Mouse (Mus musculus) lung, embryonic 15.5 days (tissue): ENCODE data around the gene Hspe1. TPM values are rescaled to one million over a fixed set of nuclear protein-coding genes. Genes with fewer than 3 reads are reported as not detected.

Experiments
- ATAC-seq: fragments of 200-750 bp; cut with Nextera tagmentation; 2 replicates; pipeline ENCODE4 v1.8.0; 2017; ENCODE audit warnings: moderate number of reproducible peaks, borderline replicate concordance; ENCODE audit not compliant: low FRiP score, low TSS enrichment; ENCODE audit errors: extremely low read depth
- H3K27ac ChIP-seq: fragments of 300-500 bp; sonication (generic); 2 replicates; pipeline ENCODE4 v1.5.1; 2015; ENCODE audit warnings: moderate library complexity, mild to moderate bottlenecking, inconsistent platforms
- H3K27me3 ChIP-seq: fragments of 300-500 bp; sonication (generic); 2 replicates; pipeline ENCODE4 v1.6.1; 2015; ENCODE audit warnings: inconsistent platforms
- H3K36me3 ChIP-seq: fragments of 300-500 bp; sonication (generic); 2 replicates; pipeline ENCODE4 v1.6.1; 2015; ENCODE audit warnings: inconsistent platforms
- H3K4me1 ChIP-seq: fragments of 300-500 bp; sonication (generic); 2 replicates; pipeline ENCODE4 v1.6.1; 2015; ENCODE audit warnings: inconsistent platforms
- H3K4me2 ChIP-seq: fragments of 300-500 bp; sonication (generic); 2 replicates; pipeline ENCODE4 v1.6.1; 2015; ENCODE audit warnings: inconsistent platforms, mild to moderate bottlenecking, moderate library complexity
- H3K4me3 ChIP-seq: fragments of 300-500 bp; sonication (generic); 2 replicates; pipeline ENCODE4 v1.5.1; 2015; ENCODE audit warnings: mild to moderate bottlenecking, inconsistent platforms
- H3K9ac ChIP-seq: fragments of 300-500 bp; sonication (generic); 2 replicates; pipeline ENCODE4 v1.6.1; 2015; ENCODE audit warnings: inconsistent platforms
- H3K9me3 ChIP-seq: fragments of 300-500 bp; sonication (generic); 2 replicates; pipeline ENCODE4 v1.6.1; 2016; ENCODE audit warnings: inconsistent platforms
- WGBS: fragments of 180-500 bp; shearing (Covaris S2); methylation state at CpG from one replicate; pipeline ENCODE4 v1.1.7; 2015; 5-methylcytosine and 5-hydroxymethylcytosine counted together
- polyA plus RNA-seq: library from polyadenylated mRNA; unstranded; fragments of >200 nt; fragmentation: Nextera tagmentation; extraction: Ambion mirVana; gene quantifications from 2 replicates; pipeline ENCODE4 v1.2.1, GENCODE M21; 2015

The Hspe1 gene
- polyA plus RNA-seq: 303 and 360 TPM in 2 replicates

GRCm38 (mm10) chr1:55087932-55088610 lies at the start of gene Hspe1, which contains the start of gene Hspd1:
Hspe1 (plus strand) TSS chr1:55088132.
Hspd1 (minus strand) TSS chr1:55088243.
- Histone ChIP-seq H3K9ac (peak within 1 kb of the TSS; percentile 91), H3K27me3 (no peaks in the 10 kb centered on the region), H3K27ac (peak within 1 kb of the TSS; percentile 95), H3K4me1 (peaks cover 30% of the 10 kb centered on the region), H3K4me2 (peak within 1 kb of the TSS; percentile 70), H3K4me3 (peak within 1 kb of the TSS; percentile 78), H3K36me3 (peaks cover 39% of the 10 kb centered on the region), H3K9me3 (no peaks in the 10 kb centered on the region)
- under 1% methylated on average over 76 of the region's 76 CpGs for WGBS
- peak; percentile 95 for ATAC-seq

GRCm38 (mm10) chr1:55039944-55040343 lies 48.0 kb upstream of the Hspe1 start:
- WGBS: 86% methylated on average over 1 of the region's 1 CpGs
- H3K4me1 ChIP-seq: no peaks in the 10 kb centered on the region
- H3K27me3 ChIP-seq: peaks cover 4% of the 10 kb centered on the region; the same call in 1 of the 2 replicates
- no peak for ATAC-seq
- no peak overlapping the region for H3K4me2 ChIP-seq
- H3K27ac ChIP-seq: no peak overlapping the region
- H3K9me3 ChIP-seq: no peaks in the 10 kb centered on the region
- H3K36me3 ChIP-seq: no peaks in the 10 kb centered on the region
- H3K4me3 ChIP-seq: no peak overlapping the region
- H3K9ac ChIP-seq: no peak overlapping the region

- Histone ChIP-seq H3K4me1 (no peaks in the 10 kb centered on the region), H3K36me3 (no peaks in the 10 kb centered on the region), H3K9ac (no peak overlapping the region), H3K27ac (no peak overlapping the region), H3K27me3 (peaks cover 4% of the 10 kb centered on the region; the same call in 1 of the 2 replicates), H3K4me2 (no peak overlapping the region), H3K4me3 (no peak overlapping the region), H3K9me3 (no peaks in the 10 kb centered on the region)
- WGBS: 82% methylated on average over 4 of the region's 4 CpGs
- no peak for ATAC-seq
Observed at GRCm38 (mm10) chr1:55041691-55042090, 46.2 kb upstream of the Hspe1 start.

GRCm38 (mm10) chr1:55042246-55042645 lies 45.7 kb upstream of the Hspe1 start:
- Histone ChIP-seq H3K9ac (no peak overlapping the region), H3K4me1 (no peaks in the 10 kb centered on the region), H3K36me3 (no peaks in the 10 kb centered on the region), H3K27me3 (peaks cover 2% of the 10 kb centered on the region; the same call in 1 of the 2 replicates), H3K4me2 (no peak overlapping the region), H3K27ac (no peak overlapping the region), H3K9me3 (no peaks in the 10 kb centered on the region), H3K4me3 (no peak overlapping the region)
- no peak for ATAC-seq
- WGBS: 43% methylated on average over 1 of the region's 1 CpGs

GRCm38 (mm10) chr1:55043164-55043563 lies 44.8 kb upstream of the Hspe1 start:
- H3K36me3 ChIP-seq: no peaks in the 10 kb centered on the region
- no peak overlapping the region for H3K4me2 ChIP-seq
- no peak overlapping the region for H3K9ac ChIP-seq
- 68% methylated on average over 3 of the region's 3 CpGs for WGBS
- no peaks in the 10 kb centered on the region for H3K9me3 ChIP-seq
- no peaks in the 10 kb centered on the region for H3K4me1 ChIP-seq
- no peaks in the 10 kb centered on the region for H3K27me3 ChIP-seq
- H3K27ac ChIP-seq: no peak overlapping the region
- H3K4me3 ChIP-seq: no peak overlapping the region
- ATAC-seq: no peak

GRCm38 (mm10) chr1:55048841-55049587 lies 38.9 kb upstream of the Hspe1 start:
- Histone ChIP-seq H3K27ac (no peak overlapping the region), H3K9ac (no peak overlapping the region), H3K9me3 (no peaks in the 10 kb centered on the region), H3K4me2 (no peak overlapping the region), H3K36me3 (no peaks in the 10 kb centered on the region), H3K4me1 (peaks cover 10% of the 10 kb centered on the region), H3K4me3 (no peak overlapping the region), H3K27me3 (no peaks in the 10 kb centered on the region)
- WGBS: 60% methylated on average over 4 of the region's 4 CpGs
- ATAC-seq: no peak

GRCm38 (mm10) chr1:55051671-55052070 lies 36.3 kb upstream of the Hspe1 start:
- peak overlapping the region; percentile 93 for H3K4me3 ChIP-seq
- H3K36me3 ChIP-seq: no peaks in the 10 kb centered on the region
- no peaks in the 10 kb centered on the region for H3K27me3 ChIP-seq
- no peak overlapping the region for H3K9ac ChIP-seq
- 65% methylated on average over 3 of the region's 3 CpGs for WGBS
- no peak overlapping the region for H3K27ac ChIP-seq
- ATAC-seq: no peak
- no peaks in the 10 kb centered on the region for H3K9me3 ChIP-seq
- peaks cover 10% of the 10 kb centered on the region for H3K4me1 ChIP-seq
- peak overlapping the region; percentile 87 for H3K4me2 ChIP-seq

GRCm38 (mm10) chr1:55052355-55052953 lies 35.5 kb upstream of the Hspe1 start, which contains the start of gene Coq10b:
Coq10b (plus strand) TSS chr1:55052770.
- Histone ChIP-seq H3K9ac (peak within 1 kb of the TSS; percentile 66), H3K36me3 (0 out of 2 replicates have a peak, but pooled peaks cover 4% of the 10 kb centered on the region), H3K4me1 (peaks cover 10% of the 10 kb centered on the region), H3K9me3 (no peaks in the 10 kb centered on the region), H3K27me3 (no peaks in the 10 kb centered on the region), H3K4me2 (peak within 1 kb of the TSS; percentile 87), H3K27ac (peak within 1 kb of the TSS; percentile 86), H3K4me3 (peak within 1 kb of the TSS; percentile 93)
- peak; percentile 100 for ATAC-seq
- WGBS: under 1% methylated on average over 45 of the region's 46 CpGs

- peak overlapping the region; percentile 64 for H3K9ac ChIP-seq
- 2% methylated on average over 42 of the region's 42 CpGs for WGBS
- H3K9me3 ChIP-seq: no peaks in the 10 kb centered on the region
- H3K36me3 ChIP-seq: 0 out of 2 replicates have a peak, but pooled peaks cover 4% of the 10 kb centered on the region
- peak; percentile 73 for ATAC-seq
- H3K27ac ChIP-seq: peak overlapping the region; percentile 86
- H3K4me3 ChIP-seq: peak overlapping the region; percentile 93
- peak overlapping the region; percentile 75 for H3K4me2 ChIP-seq
- no peaks in the 10 kb centered on the region for H3K27me3 ChIP-seq
- H3K4me1 ChIP-seq: peaks cover 10% of the 10 kb centered on the region
Observed at GRCm38 (mm10) chr1:55053005-55053404, 34.9 kb upstream of the Hspe1 start.

GRCm38 (mm10) chr1:55053596-55053995 lies 34.3 kb upstream of the Hspe1 start:
- H3K9ac ChIP-seq: peak overlapping the region; percentile 64
- peak overlapping the region; percentile 75 for H3K4me2 ChIP-seq
- ATAC-seq: no peak
- H3K9me3 ChIP-seq: no peaks in the 10 kb centered on the region
- H3K36me3 ChIP-seq: 0 out of 2 replicates have a peak, but pooled peaks cover 4% of the 10 kb centered on the region
- 64% methylated on average over 4 of the region's 4 CpGs for WGBS
- no peak overlapping the region for H3K27ac ChIP-seq
- H3K27me3 ChIP-seq: no peaks in the 10 kb centered on the region
- H3K4me3 ChIP-seq: peak overlapping the region; percentile 93
- peaks cover 10% of the 10 kb centered on the region for H3K4me1 ChIP-seq

GRCm38 (mm10) chr1:55055322-55056115 lies 32.4 kb upstream of the Hspe1 start:
- no peak for ATAC-seq
- 82% methylated on average over 5 of the region's 5 CpGs for WGBS

More at GRCm38 (mm10) chr1:55055322-55056115, 32.4 kb upstream of the Hspe1 start:
- Histone ChIP-seq H3K4me1 (peaks cover 10% of the 10 kb centered on the region), H3K27ac (no peak overlapping the region), H3K9ac (no peak overlapping the region), H3K9me3 (no peaks in the 10 kb centered on the region), H3K4me2 (no peak overlapping the region), H3K27me3 (no peaks in the 10 kb centered on the region), H3K4me3 (no peak overlapping the region), H3K36me3 (0 out of 2 replicates have a peak, but pooled peaks cover 4% of the 10 kb centered on the region)
